Mouse (Mus musculus) kidney, adult 8-10 months (tissue): ENCODE data around the gene Rilpl1.

ENCODE experiments used
- DNase-seq, 2 experiments: peaks; one replicate each; pipeline ENCODE4 v3.0.0; 2022

Gene Rilpl1

DNA sequence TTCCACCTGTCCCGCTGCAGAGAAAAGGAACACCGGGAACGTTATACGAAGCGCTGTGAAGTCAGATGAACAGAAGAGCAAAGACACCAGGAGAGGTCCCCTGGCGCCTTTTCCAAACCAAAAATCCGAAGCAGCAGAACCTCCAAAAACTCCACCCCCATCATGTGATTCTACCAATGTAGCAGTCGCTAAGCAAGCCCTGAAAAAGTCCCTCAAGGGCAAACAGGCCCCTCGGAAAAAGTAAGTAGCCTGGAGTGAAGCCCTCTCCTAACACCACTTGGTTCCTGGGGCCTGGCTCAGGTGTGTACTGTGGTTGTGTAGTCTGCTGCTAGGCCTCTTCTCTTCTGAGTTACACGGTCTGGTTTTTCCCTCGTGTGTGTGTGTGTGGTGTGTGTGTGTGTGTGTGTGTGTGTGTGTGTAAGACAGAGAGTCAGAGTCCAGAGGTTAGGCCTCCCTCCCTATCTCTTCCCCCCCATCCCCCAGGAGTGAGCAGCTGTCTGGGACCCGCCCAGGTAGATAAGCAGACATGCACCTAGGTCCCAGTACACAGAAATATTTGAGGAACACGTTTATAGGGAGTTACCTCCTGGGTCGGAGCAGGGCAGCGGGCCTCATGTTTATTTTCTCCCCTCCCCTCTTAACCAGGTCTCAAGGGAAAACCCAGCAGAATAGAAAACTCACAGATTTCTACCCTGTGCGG, 80.4 kb downstream of the Rilpl1 start:
- peak; percentile 38 to 49 for DNase-seq

DNA sequence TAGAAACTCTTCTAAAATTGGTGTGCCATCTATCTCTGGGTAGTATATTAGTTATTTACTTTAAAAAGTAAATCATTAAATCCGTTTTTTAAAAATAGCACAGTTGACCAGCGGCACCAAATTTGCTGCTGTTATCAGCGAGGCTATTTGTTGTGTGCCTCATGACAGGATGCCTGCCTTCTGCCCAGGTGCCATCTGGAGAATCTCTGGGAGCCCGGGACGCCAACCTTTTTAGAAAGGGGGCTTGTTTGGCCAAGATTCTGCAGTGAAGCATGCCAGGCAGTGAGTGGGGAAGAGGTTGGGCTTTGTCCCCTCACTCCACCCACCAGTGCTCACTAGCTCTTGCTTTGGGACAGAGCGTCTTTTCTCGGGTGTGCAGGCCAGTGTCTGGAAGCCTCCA, 81.1 kb downstream of the Rilpl1 start:
- DNase-seq = peak in 1 of 2 experiments; percentile 44

DNA sequence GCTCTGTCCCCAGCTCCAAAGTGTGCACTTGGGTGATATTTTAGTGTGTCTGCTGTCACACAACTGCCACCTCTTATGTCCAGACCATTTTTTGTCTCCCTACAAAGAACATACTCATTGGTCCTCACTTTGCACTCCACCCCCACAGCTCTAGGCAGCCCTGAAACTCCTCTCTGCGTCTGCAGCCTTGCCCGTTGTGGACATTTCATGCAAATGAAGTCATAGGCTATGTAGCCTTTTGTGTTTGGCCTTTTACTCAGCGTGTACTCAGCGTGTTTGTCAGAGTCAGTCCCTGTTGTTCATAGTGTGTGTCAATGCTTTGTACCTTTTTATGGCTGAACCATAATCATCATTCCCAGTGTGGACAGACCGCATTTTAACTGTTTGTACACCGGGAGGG, 81.7 kb downstream of the Rilpl1 start:
- no peak for DNase-seq

DNA sequence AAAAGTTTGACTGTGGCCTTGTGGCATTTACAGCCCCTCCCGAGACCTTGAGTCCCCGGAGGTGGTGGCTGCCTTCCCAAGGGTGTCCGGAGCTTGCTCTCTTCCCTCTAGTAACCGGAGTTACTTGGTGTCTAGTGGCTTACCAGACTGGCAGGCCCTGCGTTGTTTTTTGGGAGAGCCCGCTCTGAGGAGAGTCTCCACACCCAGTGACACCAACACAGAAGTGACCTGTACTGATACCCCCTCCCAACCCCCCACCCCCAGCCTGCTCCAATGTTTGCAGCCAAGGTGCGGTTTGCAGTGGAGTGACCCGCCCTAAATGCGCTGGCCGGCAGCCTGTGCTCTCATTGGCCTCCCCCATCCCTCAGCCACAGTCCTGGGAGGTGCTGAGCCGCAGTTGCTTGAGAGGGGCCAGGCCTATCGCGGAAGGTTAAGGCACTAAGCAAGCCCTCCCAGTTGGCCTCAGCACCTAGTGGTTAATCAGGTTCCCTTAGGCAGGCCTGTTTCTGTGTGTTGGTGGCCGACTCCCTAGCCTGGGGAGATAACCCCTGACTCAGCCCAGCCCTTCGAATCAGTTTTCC, 84.8 kb downstream of the Rilpl1 start:
- peak; percentile 65 to 73 for DNase-seq

DNA sequence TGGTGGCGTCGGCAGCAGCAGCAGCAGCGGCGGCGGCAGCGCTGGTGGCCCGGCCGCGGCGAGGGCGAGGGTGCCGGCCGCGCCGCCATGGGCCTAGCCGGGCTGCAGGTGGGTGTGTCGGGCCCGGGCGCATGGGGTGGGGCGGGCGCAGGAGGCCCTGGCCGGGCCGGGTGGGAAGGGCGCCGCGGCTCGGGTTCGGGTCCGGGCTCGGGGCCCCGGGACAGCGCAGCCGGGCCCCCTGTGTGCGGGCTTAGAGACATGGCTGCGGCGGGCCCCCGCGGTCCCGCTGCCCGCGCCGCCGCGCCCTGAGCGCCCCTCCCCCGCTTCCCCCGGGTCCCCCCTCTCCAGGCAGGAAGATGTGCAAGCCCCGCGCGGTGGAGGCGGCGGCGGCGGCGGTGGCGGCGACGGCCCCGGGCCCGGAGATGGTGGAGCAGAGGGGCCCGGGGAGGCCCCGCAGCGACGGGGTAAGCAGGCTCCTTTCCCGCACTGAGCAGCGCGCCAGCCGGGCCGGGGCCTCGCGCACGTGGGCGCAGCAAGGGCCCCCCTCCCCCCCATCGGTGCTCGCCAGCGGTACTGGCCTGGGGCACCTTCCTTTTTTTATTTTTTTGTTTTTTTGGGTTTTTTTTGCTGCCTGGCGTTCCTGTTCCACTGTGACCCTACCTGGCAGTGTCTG, 85.4 kb downstream of the Rilpl1 start:
- peak in 1 of 2 experiments; percentile 23 for DNase-seq

DNA sequence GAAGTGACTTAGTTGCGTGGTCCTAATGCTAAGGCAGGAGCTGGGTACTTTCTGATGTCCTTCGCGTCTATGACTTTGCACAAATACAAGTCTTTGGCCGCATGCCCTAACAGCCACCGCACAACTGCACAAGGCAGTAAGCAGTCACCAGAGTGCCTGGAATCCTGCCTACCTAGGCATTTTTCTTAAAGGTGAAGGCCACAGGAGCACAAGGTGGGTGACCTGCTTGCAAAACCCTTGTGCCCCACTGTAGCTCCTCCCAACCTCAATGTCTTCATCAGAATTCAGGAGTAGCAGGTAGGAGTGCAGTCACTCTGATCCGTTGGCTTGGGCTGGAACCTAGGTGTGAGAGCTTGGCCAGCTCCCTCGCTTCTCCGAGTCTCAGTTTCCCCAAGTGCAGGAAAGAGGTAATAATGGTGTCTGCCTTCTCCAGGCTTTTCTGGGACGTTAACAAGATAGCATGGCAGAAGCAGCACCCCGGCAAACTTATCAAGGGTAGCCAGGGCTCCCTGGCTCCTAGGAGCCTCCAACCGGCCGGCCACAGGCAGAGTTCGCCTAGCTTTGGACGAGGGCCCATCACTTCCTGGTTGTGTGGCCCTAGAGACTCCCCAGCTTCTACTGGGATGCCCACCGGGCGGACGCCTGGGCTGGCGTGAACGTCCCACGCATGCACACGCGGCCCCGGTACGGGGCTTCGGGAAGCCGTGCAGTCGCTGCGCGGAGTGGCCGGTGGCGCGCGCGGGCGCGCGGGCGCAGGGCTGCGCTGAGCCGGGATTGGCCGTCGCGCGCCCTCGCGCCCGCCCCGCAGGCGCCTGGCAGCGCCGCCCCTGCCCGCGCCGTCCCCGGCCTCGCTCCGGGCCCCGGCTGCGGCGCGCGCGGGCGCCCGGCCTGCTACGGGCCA, 86.3 kb downstream of the Rilpl1 start:
- DNase-seq = peak; percentile 81 to 83

DNA sequence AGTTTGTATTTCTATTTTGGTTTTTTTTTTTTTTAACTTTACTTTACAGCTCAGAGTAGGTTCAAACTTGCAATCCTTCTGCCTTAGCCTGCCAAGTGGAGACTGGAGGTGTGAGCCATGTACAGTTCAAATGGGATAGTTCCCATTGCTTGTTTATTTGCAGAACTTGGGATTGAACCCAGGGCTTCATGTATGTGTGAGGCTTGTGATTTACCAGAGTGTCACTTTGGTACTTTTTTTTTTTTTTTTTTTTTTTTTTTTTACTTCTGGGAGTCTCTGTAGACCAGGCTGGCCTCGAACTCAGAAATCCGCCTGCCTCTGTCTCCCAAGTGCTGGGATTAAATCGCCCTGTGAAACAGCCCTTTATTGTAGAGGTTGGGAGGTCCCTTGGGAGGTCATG, 87.0 kb downstream of the Rilpl1 start:
- DNase-seq = no peak
